8 mouse cellular contexts compared by ENCODE assay signal in the genomic region with DNA sequence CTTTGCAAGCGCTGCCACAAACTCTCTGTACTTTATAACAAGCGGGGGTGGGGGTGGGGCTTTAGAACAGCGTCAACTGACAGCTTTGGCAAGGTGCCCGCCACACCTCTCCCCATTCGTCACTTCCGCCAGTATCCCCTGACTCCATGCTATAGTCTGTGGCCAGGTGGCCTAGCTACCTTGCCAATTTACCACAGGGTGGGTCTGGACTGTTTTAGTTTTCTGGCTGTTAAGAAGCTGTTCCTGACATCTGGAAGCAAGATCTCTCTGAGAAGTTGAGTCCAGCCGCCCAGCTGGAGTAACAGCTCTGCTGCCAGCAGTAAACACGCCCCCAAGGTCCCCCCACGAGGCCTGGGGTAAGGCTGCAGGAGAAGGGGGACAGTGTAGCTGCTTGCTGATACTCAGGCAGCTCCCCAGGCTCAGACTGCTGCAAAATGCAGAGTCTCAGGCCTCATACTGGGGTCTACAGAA.
DNase-seq lines count a peak whose midpoint lies in the region; ATAC-seq lines count a peak whose summit lies in the region.

No protein-coding gene starts in this region.

- peak; percentile 29 for DNase-seq in embryo, embryonic 10.5 days (ENCODE audit: low spot score)
- no peak for DNase-seq in embryo, embryonic 10 days (ENCODE audit: low spot score)
- peak; percentile 75 for DNase-seq in CD4-positive helper T cell, adult 2 months (ENCODE audit: low read depth, low spot score)
- no peak for DNase-seq in heart, embryonic 10.5 days (ENCODE audit: low spot score)
- DNase-seq in layer of hippocampus, postnatal 25 days (ENCODE audit: extremely low spot score in 1 of 2, low spot score in 1 of 2) = no peak
- DNase-seq in frontal cortex, postnatal 10 days (ENCODE audit: low spot score in 2 of 2) = no peak

- H3K4me3 ChIP-seq in heart, embryonic 10.5 days = 0 out of 2 replicates have a peak overlapping the region, but pooled peaks have one; percentile 12
- no peak overlapping the region for H3K4me3 ChIP-seq in limb, embryonic 12.5 days (replicated peaks)
- no peak overlapping the region for H3K4me3 ChIP-seq in stomach, embryonic 15.5 days (replicated peaks)

- no peaks in the 10 kb centered on the region for H3K9me3 ChIP-seq in heart, embryonic 10.5 days
- no peaks in the 10 kb centered on the region for H3K9me3 ChIP-seq in limb, embryonic 12.5 days
- H3K9me3 ChIP-seq in stomach, embryonic 15.5 days = no peaks in the 10 kb centered on the region

- peak overlapping the region; percentile 33 for H3K4me2 ChIP-seq in limb, embryonic 12.5 days
- peak overlapping the region; percentile 11; the same call in 1 of the 2 replicates for H3K4me2 ChIP-seq in stomach, embryonic 15.5 days

- H3K27me3 ChIP-seq in heart, embryonic 10.5 days (ENCODE audit: insufficient read depth, poor library complexity, severe bottlenecking) = no peaks in the 10 kb centered on the region
- no peaks in the 10 kb centered on the region for H3K27me3 ChIP-seq in limb, embryonic 12.5 days
- H3K27me3 ChIP-seq in stomach, embryonic 15.5 days (replicated peaks) = no peaks in the 10 kb centered on the region

- 30% methylated on average over 9 of the region's 9 CpGs for WGBS in heart, embryonic 10.5 days
- 15% methylated on average over 9 of the region's 9 CpGs for WGBS in limb, embryonic 12.5 days
- 23% methylated on average over 9 of the region's 9 CpGs for WGBS in stomach, embryonic 15.5 days

- peaks cover 9% of the 10 kb centered on the region; the same call in 1 of the 2 replicates for H3K36me3 ChIP-seq in heart, embryonic 10.5 days
- no peaks in the 10 kb centered on the region for H3K36me3 ChIP-seq in limb, embryonic 12.5 days
- no peaks in the 10 kb centered on the region for H3K36me3 ChIP-seq in stomach, embryonic 15.5 days

- peak overlapping the region; percentile 72 for H3K27ac ChIP-seq in heart, embryonic 10.5 days
- peak overlapping the region; percentile 70; the same call in 1 of the 2 replicates for H3K27ac ChIP-seq in limb, embryonic 12.5 days
- H3K27ac ChIP-seq in stomach, embryonic 15.5 days = 0 out of 2 replicates have a peak overlapping the region, but pooled peaks have one; percentile 21

- peak; percentile 87 for ATAC-seq in limb, embryonic 12.5 days (ENCODE audit: insufficient number of reproducible peaks, insufficient read depth, low FRiP score, low TSS enrichment, low read depth)
- ATAC-seq in stomach, embryonic 15.5 days (ENCODE audit: insufficient read depth, low FRiP score, low read depth) = peak; percentile 71

- no peak overlapping the region for H3K9ac ChIP-seq in limb, embryonic 12.5 days (replicated peaks)
- no peak overlapping the region for H3K9ac ChIP-seq in stomach, embryonic 15.5 days

- H3K4me1 ChIP-seq in heart, embryonic 10.5 days = peaks cover 67% of the 10 kb centered on the region
- H3K4me1 ChIP-seq in limb, embryonic 12.5 days (replicated peaks) = peaks cover 69% of the 10 kb centered on the region
- peaks cover 24% of the 10 kb centered on the region for H3K4me1 ChIP-seq in stomach, embryonic 15.5 days

Comparison
In these comparisons a context has a peak if more than half of its experiments do, and no peak if none do; other contexts are left out.
1. DNase-seq: peak in embryo, embryonic 10.5 days (single experiment) and CD4-positive helper T cell, adult 2 months (single experiment); none in embryo, embryonic 10 days (single experiment), heart, embryonic 10.5 days (single experiment), layer of hippocampus, postnatal 25 days (0 of 2) and frontal cortex, postnatal 10 days (0 of 2).
2. H3K27ac ChIP-seq: peak in every context shown above with its lines; median percentile 72 in heart, embryonic 10.5 days; 70 in limb, embryonic 12.5 days; 21 in stomach, embryonic 15.5 days.